Mouse (Mus musculus): ENCODE results near the gene Cdc5l.

- no peak; the same call in 1 of the 2 replicates for TF ChIP-seq CTCF (IDR thresholded peaks at IDR 0.05; ENCODE audit: low read depth, low read length)
- TF ChIP-seq POLR2A (IDR thresholded peaks at IDR 0.05; ENCODE audit: borderline replicate concordance, low read depth, low read length): no peak
Observed at GRCm38 (mm10) chr17:45480429-45480828, 46.9 kb upstream of the Cdc5l start.
